Mouse (Mus musculus): ENCODE results near the gene Scn10a. TPM values are rescaled to one million over a fixed set of nuclear protein-coding genes. Genes with fewer than 3 reads are reported as not detected.

The Scn10a gene
- total and polyA plus RNA-seq, 3 experiments = 0.27 to 2.9 TPM; not detected in 1

DNA sequence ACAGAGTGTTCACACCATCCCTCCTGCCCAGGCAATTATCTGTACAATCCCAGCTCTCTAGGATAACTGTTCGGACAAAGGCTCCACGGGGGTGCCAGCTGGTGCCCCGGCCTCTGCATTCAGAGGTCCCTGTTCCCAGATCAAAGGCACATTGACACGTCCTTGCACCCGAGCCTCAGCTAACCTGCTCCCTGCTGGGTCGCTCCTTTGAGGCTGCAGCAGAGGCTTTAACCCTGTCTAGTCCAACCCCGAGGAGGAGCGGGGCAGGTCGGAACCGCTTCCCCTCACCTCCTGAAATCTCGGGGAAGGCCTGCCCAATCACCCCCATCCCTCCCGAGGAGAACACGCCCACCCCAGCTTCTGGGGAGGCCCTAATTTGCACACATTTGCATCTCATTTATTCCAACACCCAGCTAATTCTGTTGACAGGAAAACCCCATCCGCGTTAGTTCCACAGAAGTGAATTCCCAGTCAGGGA, 147.7 kb downstream of the Scn10a start:
- Histone ChIP-seq H3K27ac (ENCODE audit: control insufficient read depth, low read depth, low read length) (no peak overlapping the region), H3K27me3 (ENCODE audit: control insufficient read depth in 1 of 2, insufficient read depth in 2 of 2, low read length in 2 of 2) (no peaks in the 10 kb centered on the region), H3K9ac (ENCODE audit: control insufficient read depth, low read depth, low read length, poor library complexity, severe bottlenecking) (no peak overlapping the region), H3K4me1 (ENCODE audit: control insufficient read depth in 1 of 2, insufficient read depth in 2 of 2, low read length in 2 of 2) (no peaks in the 10 kb centered on the region), H3K4me3 (ENCODE audit: control insufficient read depth in 1 of 2, insufficient read depth in 1 of 2, low read depth in 2 of 2, low read length in 2 of 2) (no peak overlapping the region), H3K36me3 (ENCODE audit: control insufficient read depth in 1 of 2, insufficient read depth in 2 of 2, low read length in 2 of 2) (no peaks in the 10 kb centered on the region), H3K9me3 (replicated peaks; ENCODE audit: insufficient read depth, low read length) (no peaks in the 10 kb centered on the region), H3K79me2 (ENCODE audit: control insufficient read depth, insufficient read depth, low read length, poor library complexity) (no peaks in the 10 kb centered on the region; the same call in 1 of the 2 replicates)
- TF ChIP-seq TBP (IDR thresholded peaks at IDR 0.05; ENCODE audit: low read depth, low read length) (no peak), ZNF384 (IDR thresholded peaks at IDR 0.05; ENCODE audit: low read depth, low read length) (no peak), CTCF (IDR thresholded peaks at IDR 0.05 in 2 of 3, conservative IDR thresholded peaks at IDR 0.05 in 1 of 3; ENCODE audit: control insufficient read depth in 1 of 3, insufficient read depth in 1 of 3, low read depth in 2 of 3, low read length in 3 of 3, poor library complexity in 1 of 3, severe bottlenecking in 1 of 3) (no peak), NELFE (IDR thresholded peaks at IDR 0.05; ENCODE audit: low read depth, low read length) (no peak), MEF2A (IDR thresholded peaks at IDR 0.05; ENCODE audit: extremely low read depth, insufficient replicate concordance, low read depth, low read length, poor library complexity, severe bottlenecking) (no peak), POLR2AphosphoS2 (IDR thresholded peaks at IDR 0.05; ENCODE audit: low read length) (no peak), NRF1 (IDR thresholded peaks at IDR 0.05; ENCODE audit: insufficient read depth, low read depth, low read length, poor library complexity, severe bottlenecking) (no peak), SIN3A (IDR thresholded peaks at IDR 0.05; ENCODE audit: low read length) (no peak), GABPA (IDR thresholded peaks at IDR 0.05; ENCODE audit: low read depth, low read length) (no peak), UBTF (IDR thresholded peaks at IDR 0.05; ENCODE audit: borderline replicate concordance, insufficient read depth, low read depth, low read length) (no peak), TAL1 (IDR thresholded peaks at IDR 0.05; ENCODE audit: low read length) (no peak)
- no peak for DNase-seq (ENCODE audit: low read depth, low spot score)

DNA sequence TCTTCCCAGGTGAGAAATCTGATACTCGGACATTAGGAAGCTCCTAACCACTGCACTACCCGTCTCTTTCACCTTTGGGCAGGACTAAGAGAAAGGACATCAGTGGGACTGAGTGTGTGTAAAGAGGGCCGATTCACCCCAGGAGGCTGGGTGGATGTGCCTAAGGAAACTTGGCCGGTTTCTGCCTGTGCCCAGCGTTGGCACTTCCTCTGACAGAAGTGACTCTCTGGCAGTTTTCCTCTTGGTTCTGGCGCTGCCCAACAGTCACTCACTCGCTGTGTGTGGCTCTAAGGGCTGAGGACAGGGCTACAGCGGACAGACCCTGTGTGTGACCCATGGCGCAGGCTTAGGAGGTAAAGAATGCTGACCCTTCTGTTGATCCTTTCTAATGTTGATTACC, 148.5 kb downstream of the Scn10a start:
- no peaks in the 10 kb centered on the region for H3K4me1 ChIP-seq (ENCODE audit: control insufficient read depth in 1 of 2, insufficient read depth in 2 of 2, low read length in 2 of 2)
- TF ChIP-seq USF1 (IDR thresholded peaks at IDR 0.05; ENCODE audit: low read depth, low read length) (no peak), MXI1 (IDR thresholded peaks at IDR 0.05; ENCODE audit: low read depth, low read length) (no peak), ZKSCAN1 (IDR thresholded peaks at IDR 0.05; ENCODE audit: low read depth, low read length) (no peak), NELFE (IDR thresholded peaks at IDR 0.05; ENCODE audit: low read depth, low read length) (no peak), MYC (IDR thresholded peaks at IDR 0.05; ENCODE audit: low read depth, low read length) (no peak), E2F4 (IDR thresholded peaks at IDR 0.05; ENCODE audit: borderline replicate concordance, low read depth, low read length) (no peak), POLR2AphosphoS2 (IDR thresholded peaks at IDR 0.05; ENCODE audit: low read length) (no peak), MAFK (IDR thresholded peaks at IDR 0.05; ENCODE audit: borderline replicate concordance, low read depth, low read length) (no peak), CTCF (IDR thresholded peaks at IDR 0.05 in 2 of 3, conservative IDR thresholded peaks at IDR 0.05 in 1 of 3; ENCODE audit: control insufficient read depth in 1 of 3, insufficient read depth in 1 of 3, low read depth in 2 of 3, low read length in 3 of 3, poor library complexity in 1 of 3, severe bottlenecking in 1 of 3) (no peak), RCOR1 (IDR thresholded peaks at IDR 0.05; ENCODE audit: low read depth, low read length) (no peak), TCF12 (IDR thresholded peaks at IDR 0.05; ENCODE audit: low read depth, low read length) (no peak), POLR2A (IDR thresholded peaks at IDR 0.05; ENCODE audit: control insufficient read depth in 1 of 2, insufficient read depth in 1 of 2, low read depth in 1 of 2, low read length in 2 of 2, poor library complexity in 1 of 2) (no peak)
- DNase-seq (ENCODE audit: low read depth, low spot score) = no peak
- no peak overlapping the region for H3K27ac ChIP-seq (ENCODE audit: control insufficient read depth, low read depth, low read length)
- H3K36me3 ChIP-seq (ENCODE audit: control insufficient read depth in 1 of 2, insufficient read depth in 2 of 2, low read length in 2 of 2) = no peaks in the 10 kb centered on the region
- no peak overlapping the region for H3K4me3 ChIP-seq (ENCODE audit: control insufficient read depth in 1 of 2, insufficient read depth in 1 of 2, low read depth in 2 of 2, low read length in 2 of 2)
- H3K27me3 ChIP-seq (ENCODE audit: control insufficient read depth in 1 of 2, insufficient read depth in 2 of 2, low read length in 2 of 2) = no peaks in the 10 kb centered on the region
- no peak overlapping the region for H3K9ac ChIP-seq (ENCODE audit: control insufficient read depth, low read depth, low read length, poor library complexity, severe bottlenecking)
- H3K79me2 ChIP-seq (ENCODE audit: control insufficient read depth, insufficient read depth, low read length, poor library complexity) = no peaks in the 10 kb centered on the region; the same call in 1 of the 2 replicates
- H3K9me3 ChIP-seq (replicated peaks; ENCODE audit: insufficient read depth, low read length) = no peaks in the 10 kb centered on the region
